Mouse (Mus musculus): ENCODE results near the gene Pigm.

The Pigm gene

DNA sequence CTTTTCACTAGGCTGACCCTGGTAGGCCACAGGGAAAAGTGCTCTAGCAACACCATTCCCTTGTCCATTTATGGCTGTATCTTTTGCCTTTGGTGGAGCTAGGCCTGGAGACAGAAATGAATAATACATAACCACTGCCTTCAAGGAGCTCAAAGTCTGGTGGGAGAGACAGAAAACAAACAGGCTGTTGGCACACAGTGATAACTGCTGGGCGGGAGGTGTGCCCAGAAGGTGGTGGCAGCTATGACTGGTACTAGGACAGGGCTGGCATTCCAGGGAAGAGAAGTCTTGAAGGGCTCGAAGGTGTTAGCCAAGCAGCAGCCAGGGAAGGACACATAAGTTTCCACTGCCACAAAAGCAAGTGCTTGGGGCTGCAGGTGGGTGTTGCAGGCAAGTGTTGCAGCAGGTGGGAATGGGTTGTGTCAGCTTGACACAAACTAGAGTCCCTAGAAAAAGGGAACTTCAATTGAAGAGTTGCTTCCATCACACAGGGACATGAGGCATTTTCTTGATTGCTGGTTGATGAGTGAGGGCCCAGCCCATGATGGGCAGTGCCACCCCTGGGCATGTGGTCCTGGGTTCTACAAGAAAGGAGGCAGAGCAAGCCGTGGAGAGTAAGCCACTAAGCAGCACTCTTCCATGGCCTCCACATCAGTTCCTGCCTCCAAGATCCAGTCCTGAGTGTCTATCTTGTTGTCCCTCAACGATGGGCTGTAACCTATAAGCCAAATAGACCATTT is 37.3 kb downstream of the Pigm start:
- peak in 1 of 2 experiments; percentile 15 for DNase-seq (ENCODE audit: low spot score in 2 of 2)

DNA sequence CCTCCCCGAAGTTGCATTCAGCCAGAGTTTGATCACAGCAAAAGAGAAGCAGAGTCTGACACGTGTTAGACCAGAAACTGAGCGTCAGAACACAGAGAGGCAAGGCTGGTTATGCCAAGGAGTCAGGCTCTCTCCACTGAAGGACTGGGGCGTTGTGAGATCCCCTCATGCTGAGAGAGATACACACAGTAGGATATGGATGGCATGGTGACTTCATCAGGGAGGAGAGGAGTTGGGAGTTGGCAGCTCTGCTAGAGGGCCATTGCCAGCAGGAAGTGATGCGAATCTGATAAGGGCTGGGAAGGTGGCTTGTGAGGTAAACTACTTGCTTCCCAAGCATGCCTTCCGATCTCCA is 37.9 kb downstream of the Pigm start:
- peak in 1 of 2 experiments; percentile 12 for DNase-seq (ENCODE audit: low spot score in 2 of 2)

DNA sequence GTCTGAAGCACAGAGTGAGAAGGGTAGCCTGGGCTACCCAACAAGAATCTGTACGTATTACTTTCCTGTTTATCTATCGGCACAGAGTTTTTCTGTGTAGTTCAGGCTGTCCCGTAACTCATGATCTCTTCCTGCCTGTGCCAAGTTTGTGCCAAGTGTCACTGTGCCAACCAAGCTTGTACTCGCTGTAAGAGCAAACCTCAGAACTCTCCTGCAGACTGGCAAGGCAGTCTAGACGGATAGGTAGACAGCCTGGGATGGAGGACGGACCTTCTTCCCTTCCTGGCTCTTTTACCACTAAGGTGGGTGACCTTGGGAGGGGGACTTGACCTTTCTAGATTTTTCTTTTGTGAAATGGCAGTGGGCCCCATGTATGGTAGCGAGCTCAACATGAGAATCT is 38.7 kb downstream of the Pigm start:
- DNase-seq (ENCODE audit: low spot score in 2 of 2) = no peak

DNA sequence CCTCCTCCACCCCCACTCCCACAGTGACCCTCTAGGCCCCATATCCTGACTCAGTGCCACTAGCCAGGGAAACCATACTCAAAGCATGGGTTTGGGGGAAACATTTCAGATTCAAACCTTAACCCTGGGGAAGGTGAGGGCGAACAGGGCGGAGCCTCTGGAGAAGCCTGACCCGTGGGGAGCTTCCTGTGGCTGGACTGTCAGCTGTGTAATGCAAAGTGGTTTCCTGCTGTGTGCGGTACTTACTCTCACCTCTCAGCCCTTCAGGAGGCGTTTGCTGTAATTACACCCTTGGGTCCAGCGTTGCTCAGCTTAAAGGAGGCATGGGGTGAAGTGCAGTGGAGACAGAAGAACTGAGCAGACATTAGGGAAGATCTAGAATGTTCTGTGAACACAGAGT is 41.8 kb downstream of the Pigm start:
- no peak for DNase-seq (ENCODE audit: low spot score in 2 of 2)

DNA sequence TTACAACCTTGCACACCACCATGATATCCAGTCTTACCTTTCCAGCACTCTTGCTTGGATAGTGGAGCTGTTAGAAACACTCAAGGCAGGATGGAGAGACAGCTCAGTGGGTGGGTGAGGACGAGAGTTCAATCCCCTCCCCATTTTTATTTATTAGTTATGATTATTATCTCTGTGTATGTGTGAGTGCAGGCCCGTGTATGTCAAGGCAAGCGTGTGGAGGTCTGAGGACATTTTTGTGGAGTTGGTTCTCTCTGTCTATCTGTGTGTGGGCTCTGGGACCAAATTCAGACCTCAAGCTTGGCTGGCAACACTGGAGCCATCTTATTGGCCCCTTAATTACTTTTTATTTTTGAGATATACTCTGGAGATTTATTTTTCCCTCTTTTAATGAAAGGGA is 42.3 kb downstream of the Pigm start:
- no peak for DNase-seq (ENCODE audit: low spot score in 2 of 2)

DNA sequence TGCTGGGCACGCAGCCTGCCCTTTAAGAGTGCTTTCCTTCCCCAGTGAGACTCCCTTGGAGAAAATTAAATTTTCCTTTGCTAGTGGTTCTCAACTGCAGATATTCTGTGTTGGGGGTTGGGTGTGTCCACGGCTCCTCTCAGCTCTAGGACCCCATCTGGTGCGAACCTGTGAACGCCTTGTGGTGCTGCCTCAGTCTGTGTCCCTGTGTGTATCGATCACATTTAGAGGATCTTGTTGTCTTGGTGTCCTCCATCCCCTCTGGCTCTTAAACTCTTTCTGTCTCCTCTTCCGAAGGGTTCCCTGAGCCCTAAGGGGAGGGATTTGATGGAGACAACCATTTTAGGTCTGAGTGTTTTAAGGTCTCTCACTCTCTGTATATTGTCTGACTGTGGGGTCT is 43.8 kb downstream of the Pigm start:
- DNase-seq (ENCODE audit: low spot score in 2 of 2) = no peak

DNA sequence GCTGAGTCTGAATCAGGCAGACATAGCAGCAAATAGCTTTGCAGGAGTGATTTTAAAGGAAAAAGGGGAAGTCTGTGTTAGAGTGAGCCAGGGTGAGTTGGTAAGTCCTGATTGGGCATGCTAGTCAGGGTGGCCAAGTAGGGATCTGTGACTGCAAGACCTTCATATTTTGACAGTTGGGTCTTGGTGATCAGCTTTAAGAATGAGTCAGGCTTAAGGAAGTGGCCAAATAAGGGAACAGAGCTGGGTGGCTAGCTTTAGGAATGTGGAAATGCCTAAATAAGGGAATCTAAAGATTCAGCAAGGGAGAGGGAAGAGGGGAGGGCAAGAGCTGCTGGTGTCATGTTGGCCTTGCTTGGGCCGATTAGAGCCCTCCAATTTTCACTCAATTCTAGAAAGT is 47.0 kb downstream of the Pigm start:
- no peak for DNase-seq (ENCODE audit: low spot score in 2 of 2)

DNA sequence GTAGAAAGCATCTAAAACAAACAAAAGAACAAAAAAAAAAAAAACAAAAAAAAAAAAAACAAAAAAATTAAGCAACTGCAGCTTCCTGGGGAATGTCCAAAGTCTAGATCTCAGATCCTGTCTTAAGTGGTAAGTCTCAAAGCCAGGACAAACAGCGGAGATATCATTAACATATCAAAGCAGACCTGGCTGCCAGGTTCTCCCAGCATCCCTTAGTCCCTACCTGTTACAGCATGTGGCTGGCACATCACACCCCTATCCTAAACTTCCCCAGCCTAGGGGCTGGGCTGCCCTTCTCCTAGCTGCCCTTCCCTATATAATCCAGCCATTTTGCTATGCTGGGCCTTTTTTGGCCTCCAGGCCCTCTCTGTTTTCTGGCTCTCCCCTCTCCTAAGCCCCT is 50.1 kb downstream of the Pigm start:
- no peak for DNase-seq (ENCODE audit: low spot score in 2 of 2)

DNA sequence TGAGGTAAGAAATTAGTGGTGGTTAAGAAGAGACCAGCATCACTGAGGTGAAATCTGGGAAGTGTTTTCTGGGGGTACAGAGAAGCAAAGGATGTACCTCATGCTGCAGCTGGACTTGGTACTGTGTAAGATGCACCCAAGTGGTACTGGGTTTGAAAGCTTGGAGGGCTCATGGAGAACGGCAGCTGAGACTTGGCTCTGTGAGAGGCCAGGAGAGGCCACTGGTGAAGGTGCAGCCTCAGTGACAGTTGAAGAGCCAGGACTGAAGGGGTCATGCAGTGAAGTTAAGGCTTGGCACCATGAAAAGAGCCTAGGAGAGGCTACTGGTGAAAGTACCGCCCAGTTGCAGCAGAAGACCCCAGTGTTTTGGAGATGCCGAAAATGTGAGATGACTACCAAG is 51.5 kb downstream of the Pigm start:
- no peak for DNase-seq (ENCODE audit: low spot score in 2 of 2)

DNA sequence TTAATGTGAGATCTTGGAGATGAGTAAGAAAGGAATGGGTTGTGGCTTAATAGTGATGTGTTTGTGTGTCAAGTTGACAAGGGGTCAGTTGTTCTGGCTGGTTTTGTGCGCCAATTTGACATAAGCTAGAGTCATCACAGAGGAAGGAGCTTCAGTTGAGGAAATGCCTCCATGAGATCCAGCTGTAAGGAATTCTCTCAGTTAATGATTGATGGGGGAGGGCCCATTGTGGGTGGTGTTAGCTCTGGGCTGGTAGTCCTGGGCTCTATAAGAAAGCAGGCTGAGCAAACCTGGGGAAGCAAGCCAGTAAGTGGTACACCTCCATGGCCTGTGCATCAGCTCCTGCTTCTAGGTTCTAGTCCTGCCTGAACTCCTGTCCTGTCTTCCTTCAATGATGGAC is 52.3 kb downstream of the Pigm start:
- no peak for DNase-seq (ENCODE audit: low spot score in 2 of 2)

DNA sequence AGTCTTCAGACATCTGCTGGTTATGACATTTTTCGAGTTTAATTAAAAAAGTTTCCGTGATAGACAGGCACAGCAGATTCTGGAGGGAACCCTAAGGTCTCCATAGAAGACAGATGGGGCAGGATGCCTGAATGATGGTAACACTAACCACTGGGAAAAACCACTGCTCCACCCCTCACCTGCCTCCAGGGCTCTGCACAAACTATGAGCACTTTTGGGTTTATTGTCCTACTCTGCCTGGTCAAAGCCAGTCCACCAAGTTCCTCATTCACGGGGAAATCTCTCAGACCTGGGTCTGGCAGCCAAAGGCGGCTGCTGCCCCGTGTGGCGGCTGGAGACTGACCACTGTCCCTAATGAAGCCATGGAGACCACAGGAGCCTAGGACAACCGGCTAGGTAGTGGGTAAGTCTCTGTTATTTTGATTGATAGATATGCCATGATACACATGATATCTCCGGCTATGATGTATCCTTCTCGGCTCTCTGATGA is 54.4 kb downstream of the Pigm start:
- no peak for DNase-seq (ENCODE audit: low spot score in 2 of 2)

DNA sequence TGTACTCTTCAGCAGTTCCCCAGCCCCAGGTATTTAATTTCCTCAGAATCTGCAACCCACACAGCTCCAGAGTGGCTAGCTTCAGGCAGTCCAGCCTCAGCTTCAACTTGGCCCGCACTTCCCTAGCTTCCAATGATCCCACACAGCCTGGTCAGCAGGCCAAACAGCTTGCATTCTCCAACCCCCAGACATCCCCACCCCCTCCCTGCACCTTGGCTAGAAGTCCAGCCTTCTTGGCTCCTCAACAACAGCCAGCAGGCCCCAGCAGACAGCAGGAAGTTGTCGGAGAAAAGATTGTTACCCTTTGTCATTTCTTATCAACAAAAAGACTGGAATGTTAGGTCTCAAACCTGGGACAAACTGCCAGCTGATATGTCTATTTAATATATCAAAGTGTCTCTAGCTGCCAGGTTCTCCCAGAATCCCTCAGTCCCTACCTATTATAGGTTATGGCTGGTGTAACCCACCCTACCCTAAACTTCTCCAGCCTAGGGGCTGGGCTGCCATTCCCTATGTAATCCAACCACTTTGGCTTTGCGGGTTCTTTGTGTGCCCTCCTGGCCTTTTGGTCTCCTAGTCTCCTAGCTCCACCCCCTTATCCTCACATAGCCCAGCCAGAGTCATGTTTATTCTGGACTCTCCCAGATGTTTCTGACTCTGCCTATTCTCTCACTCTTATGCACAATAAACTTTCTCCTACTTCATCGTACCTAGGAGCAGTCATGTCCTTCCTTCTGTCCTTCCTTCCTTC is 55.7 kb downstream of the Pigm start:
- peak in 1 of 2 experiments; percentile 37 for DNase-seq (ENCODE audit: low spot score in 2 of 2)

DNA sequence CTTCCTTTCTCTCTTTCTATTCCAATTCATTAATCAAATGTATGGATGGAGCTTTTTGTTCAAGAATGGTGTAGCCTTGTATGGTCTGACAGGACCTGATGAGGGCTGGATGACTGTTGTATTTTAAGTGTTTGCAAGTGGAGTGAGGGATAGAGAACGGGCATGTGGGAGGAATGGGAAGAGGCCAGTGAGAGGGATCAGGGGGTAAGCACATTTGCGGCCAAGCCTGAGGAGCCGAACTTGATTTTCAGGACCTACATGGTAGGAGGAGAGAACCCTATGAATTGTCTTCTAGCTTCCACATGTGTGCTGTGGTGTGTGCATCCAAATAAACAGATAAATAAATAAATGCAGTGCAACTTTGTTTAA is 56.2 kb downstream of the Pigm start:
- DNase-seq (ENCODE audit: low spot score in 2 of 2) = no peak

DNA sequence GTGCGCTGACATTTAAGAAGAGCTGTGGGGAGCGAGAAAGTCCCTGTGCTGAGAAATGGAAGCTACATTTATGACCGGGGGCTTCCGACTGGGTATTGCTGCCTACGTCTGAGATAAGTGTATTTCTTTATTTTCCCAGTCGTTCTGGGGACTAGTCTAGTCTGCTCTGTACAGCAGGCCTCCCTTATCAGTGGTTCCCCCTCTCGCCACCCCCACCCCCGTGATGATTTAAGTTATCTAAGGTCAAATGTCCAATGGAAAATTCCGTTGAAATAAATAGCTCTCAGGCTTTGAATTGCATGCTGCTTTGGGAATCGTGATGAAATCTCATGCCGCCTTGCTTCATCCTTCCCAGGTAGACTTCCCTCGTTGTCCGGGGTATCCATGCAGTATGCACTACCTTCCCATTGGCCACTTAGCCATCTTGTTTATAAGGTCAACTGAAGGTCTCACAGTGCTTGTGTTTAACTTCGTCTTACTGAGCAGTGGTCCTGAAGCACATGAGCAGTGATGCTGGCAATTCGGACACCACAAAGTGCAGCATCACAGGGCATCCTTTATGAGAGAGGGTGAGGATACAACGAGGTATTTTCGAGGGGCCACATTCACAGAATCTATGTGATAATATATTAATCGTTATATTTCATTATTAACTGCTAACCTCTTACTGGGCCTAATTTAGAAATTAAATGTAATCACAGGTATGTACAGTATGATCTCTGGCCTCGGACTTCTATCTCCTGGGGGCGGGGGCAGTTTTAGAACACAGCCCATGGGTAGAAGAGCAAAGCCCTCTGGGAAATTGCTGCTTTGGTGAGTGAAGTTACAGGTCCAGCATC is 56.9 kb downstream of the Pigm start:
- no peak for DNase-seq (ENCODE audit: low spot score in 2 of 2)
